Mouse (Mus musculus): ENCODE data around the gene Ubash3a. TPM values are rescaled to one million over a fixed set of nuclear protein-coding genes. Genes with fewer than 3 reads are reported as not detected.

Ubash3a gene
- polyA plus RNA-seq, 1 experiment from 2014 or later = 0.11 TPM

DNA sequence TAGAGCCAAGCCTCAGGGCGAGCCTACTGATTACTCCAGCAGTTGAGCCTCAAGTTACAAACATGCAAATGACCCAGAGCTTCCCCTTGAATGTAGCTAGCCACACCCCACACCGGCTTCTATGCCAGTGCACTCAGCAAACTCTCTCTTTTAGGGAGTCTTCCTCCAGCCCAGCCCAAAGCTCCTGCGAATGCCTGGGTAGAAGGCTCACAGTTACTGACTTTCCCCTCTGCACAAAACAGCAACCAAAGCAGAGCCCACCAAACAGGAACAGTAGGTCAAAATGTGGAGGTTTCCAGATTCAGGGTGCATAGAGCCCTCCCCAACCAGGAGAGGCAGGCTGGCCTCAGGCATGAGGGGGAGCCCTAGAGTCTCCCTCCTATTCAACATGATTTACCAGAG is 57.5 kb downstream of the Ubash3a start:
- ATAC-seq (replicated peaks; ENCODE audit: insufficient number of reproducible peaks, low FRiP score, low TSS enrichment, low read depth) = no peak
- no peaks in the 10 kb centered on the region for H3K36me3 ChIP-seq (replicated peaks; ENCODE audit: control insufficient read depth, insufficient read depth, low read depth, low read length)
- DNase-seq (ENCODE audit: low spot score) = peak; percentile 56
- no peak overlapping the region for H3K4me3 ChIP-seq (ENCODE audit: low read depth, low read length)
- no peaks in the 10 kb centered on the region for H3K9me3 ChIP-seq (replicated peaks; ENCODE audit: control insufficient read depth, low read length)
- H3K4me1 ChIP-seq (ENCODE audit: control insufficient read depth, insufficient read depth, low read length) = no peaks in the 10 kb centered on the region
- 7% methylated on average over 3 of the region's 3 CpGs for WGBS
- no peak overlapping the region for H3K4me2 ChIP-seq (ENCODE audit: low read depth, low read length)
- H3K27ac ChIP-seq (replicated peaks; ENCODE audit: low read depth, low read length) = no peak overlapping the region
- H3K9ac ChIP-seq (replicated peaks; ENCODE audit: low read length) = no peak overlapping the region
- no peaks in the 10 kb centered on the region for H3K27me3 ChIP-seq (ENCODE audit: control insufficient read depth, insufficient read depth, low read length)

DNA sequence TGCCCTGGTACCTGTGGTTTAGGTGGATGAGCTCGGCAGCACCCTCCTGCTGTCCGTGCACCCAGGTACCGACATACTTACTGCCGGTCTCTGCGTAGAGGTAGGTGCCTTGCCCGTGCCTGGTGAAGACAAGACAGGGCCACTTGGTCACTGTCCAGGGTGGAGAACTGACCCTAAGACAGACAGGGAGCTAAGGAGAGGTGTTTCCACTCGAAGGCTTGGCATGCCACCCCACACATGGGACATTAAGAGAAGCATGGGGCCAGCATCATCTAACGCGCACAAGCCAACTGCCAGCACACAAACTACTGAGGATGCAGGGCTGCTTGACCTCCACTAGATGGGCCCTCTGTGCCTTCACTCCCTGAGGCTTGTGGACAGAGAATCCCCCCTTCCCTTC is 58.2 kb downstream of the Ubash3a start:
- ATAC-seq (replicated peaks; ENCODE audit: insufficient number of reproducible peaks, low FRiP score, low TSS enrichment, low read depth) (no peak), DNase-seq (ENCODE audit: low spot score) (no peak)
- 92% methylated on average over 9 of the region's 9 CpGs for WGBS
- no peaks in the 10 kb centered on the region for H3K4me1 ChIP-seq (ENCODE audit: control insufficient read depth, insufficient read depth, low read length)
- no peaks in the 10 kb centered on the region for H3K9me3 ChIP-seq (replicated peaks; ENCODE audit: control insufficient read depth, low read length)
- no peak overlapping the region for H3K27ac ChIP-seq (replicated peaks; ENCODE audit: low read depth, low read length)
- no peak overlapping the region for H3K4me3 ChIP-seq (ENCODE audit: low read depth, low read length)
- H3K27me3 ChIP-seq (ENCODE audit: control insufficient read depth, insufficient read depth, low read length) = no peaks in the 10 kb centered on the region
- H3K36me3 ChIP-seq (replicated peaks; ENCODE audit: control insufficient read depth, insufficient read depth, low read depth, low read length) = no peaks in the 10 kb centered on the region
- no peak overlapping the region for H3K9ac ChIP-seq (replicated peaks; ENCODE audit: low read length)
- no peak overlapping the region for H3K4me2 ChIP-seq (ENCODE audit: low read depth, low read length)

GRCm38 (mm10) chr17:31266321-31266950 is 58.8 kb downstream of the Ubash3a start:
- Histone ChIP-seq H3K27me3 (ENCODE audit: control insufficient read depth, insufficient read depth, low read length) (no peaks in the 10 kb centered on the region), H3K4me2 (ENCODE audit: low read depth, low read length) (no peak overlapping the region), H3K4me3 (ENCODE audit: low read depth, low read length) (no peak overlapping the region), H3K36me3 (replicated peaks; ENCODE audit: control insufficient read depth, insufficient read depth, low read depth, low read length) (no peaks in the 10 kb centered on the region), H3K9ac (replicated peaks; ENCODE audit: low read length) (no peak overlapping the region), H3K9me3 (replicated peaks; ENCODE audit: control insufficient read depth, low read length) (no peaks in the 10 kb centered on the region), H3K4me1 (ENCODE audit: control insufficient read depth, insufficient read depth, low read length) (no peaks in the 10 kb centered on the region), H3K27ac (replicated peaks; ENCODE audit: low read depth, low read length) (no peak overlapping the region)
- no peak for DNase-seq (ENCODE audit: low spot score)
- WGBS = 90% methylated on average over 7 of the region's 7 CpGs
- ATAC-seq (replicated peaks; ENCODE audit: insufficient number of reproducible peaks, low FRiP score, low TSS enrichment, low read depth) = no peak

GRCm38 (mm10) chr17:31267138-31267537 is 59.5 kb downstream of the Ubash3a start:
- no peak overlapping the region for H3K4me2 ChIP-seq (ENCODE audit: low read depth, low read length)
- no peaks in the 10 kb centered on the region for H3K36me3 ChIP-seq (replicated peaks; ENCODE audit: control insufficient read depth, insufficient read depth, low read depth, low read length)
- 69% methylated on average over 4 of the region's 4 CpGs for WGBS
- H3K27ac ChIP-seq (replicated peaks; ENCODE audit: low read depth, low read length) = no peak overlapping the region
- H3K9me3 ChIP-seq (replicated peaks; ENCODE audit: control insufficient read depth, low read length) = no peaks in the 10 kb centered on the region
- no peak overlapping the region for H3K4me3 ChIP-seq (ENCODE audit: low read depth, low read length)
- no peak for ATAC-seq (replicated peaks; ENCODE audit: insufficient number of reproducible peaks, low FRiP score, low TSS enrichment, low read depth)
- H3K4me1 ChIP-seq (ENCODE audit: control insufficient read depth, insufficient read depth, low read length) = no peaks in the 10 kb centered on the region
- DNase-seq (ENCODE audit: low spot score) = no peak
- no peak overlapping the region for H3K9ac ChIP-seq (replicated peaks; ENCODE audit: low read length)
- no peaks in the 10 kb centered on the region for H3K27me3 ChIP-seq (ENCODE audit: control insufficient read depth, insufficient read depth, low read length)

GRCm38 (mm10) chr17:31267603-31268002 is 59.9 kb downstream of the Ubash3a start:
- WGBS = 77% methylated on average over 6 of the region's 6 CpGs
- H3K4me2 ChIP-seq (ENCODE audit: low read depth, low read length) = no peak overlapping the region
- DNase-seq (ENCODE audit: low spot score) = no peak

DNA sequence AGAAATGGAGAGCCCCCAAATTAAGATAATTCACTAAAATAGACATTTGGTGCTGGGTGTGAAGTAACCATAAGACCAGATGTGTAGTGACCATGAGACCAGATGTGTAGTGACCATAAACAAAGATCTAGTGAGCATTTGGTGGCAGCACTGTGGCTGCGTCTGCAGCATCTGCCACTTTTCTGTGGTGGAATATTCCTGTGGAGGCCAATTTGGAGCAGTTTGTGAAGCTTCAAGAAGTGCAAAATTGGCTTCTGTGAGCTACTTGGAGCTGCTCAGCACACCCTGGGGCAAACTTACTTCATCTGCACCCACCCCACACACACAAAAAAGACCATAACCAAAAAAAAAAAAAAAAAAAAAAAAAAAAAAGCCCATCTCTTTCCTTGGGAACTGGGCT is 60.3 kb downstream of the Ubash3a start:
- H3K9me3 ChIP-seq (replicated peaks; ENCODE audit: control insufficient read depth, low read length) = no peaks in the 10 kb centered on the region
- no peak overlapping the region for H3K27ac ChIP-seq (replicated peaks; ENCODE audit: low read depth, low read length)
- no peaks in the 10 kb centered on the region for H3K4me1 ChIP-seq (ENCODE audit: control insufficient read depth, insufficient read depth, low read length)
- no peaks in the 10 kb centered on the region for H3K27me3 ChIP-seq (ENCODE audit: control insufficient read depth, insufficient read depth, low read length)
- H3K9ac ChIP-seq (replicated peaks; ENCODE audit: low read length) = no peak overlapping the region
- H3K4me2 ChIP-seq (ENCODE audit: low read depth, low read length) = no peak overlapping the region
- no peak for DNase-seq (ENCODE audit: low spot score)
- H3K4me3 ChIP-seq (ENCODE audit: low read depth, low read length) = no peak overlapping the region
- ATAC-seq (replicated peaks; ENCODE audit: insufficient number of reproducible peaks, low FRiP score, low TSS enrichment, low read depth) = no peak
- WGBS = 85% methylated on average over 1 of the region's 1 CpGs
- no peaks in the 10 kb centered on the region for H3K36me3 ChIP-seq (replicated peaks; ENCODE audit: control insufficient read depth, insufficient read depth, low read depth, low read length)

More at GRCm38 (mm10) chr17:31267603-31268002, 59.9 kb downstream of the Ubash3a start:
- Histone ChIP-seq H3K27ac (replicated peaks; ENCODE audit: low read depth, low read length) (no peak overlapping the region), H3K9ac (replicated peaks; ENCODE audit: low read length) (no peak overlapping the region), H3K4me3 (ENCODE audit: low read depth, low read length) (no peak overlapping the region), H3K27me3 (ENCODE audit: control insufficient read depth, insufficient read depth, low read length) (no peaks in the 10 kb centered on the region), H3K4me1 (ENCODE audit: control insufficient read depth, insufficient read depth, low read length) (no peaks in the 10 kb centered on the region), H3K9me3 (replicated peaks; ENCODE audit: control insufficient read depth, low read length) (no peaks in the 10 kb centered on the region), H3K36me3 (replicated peaks; ENCODE audit: control insufficient read depth, insufficient read depth, low read depth, low read length) (no peaks in the 10 kb centered on the region)
- ATAC-seq (replicated peaks; ENCODE audit: insufficient number of reproducible peaks, low FRiP score, low TSS enrichment, low read depth) = no peak

DNA sequence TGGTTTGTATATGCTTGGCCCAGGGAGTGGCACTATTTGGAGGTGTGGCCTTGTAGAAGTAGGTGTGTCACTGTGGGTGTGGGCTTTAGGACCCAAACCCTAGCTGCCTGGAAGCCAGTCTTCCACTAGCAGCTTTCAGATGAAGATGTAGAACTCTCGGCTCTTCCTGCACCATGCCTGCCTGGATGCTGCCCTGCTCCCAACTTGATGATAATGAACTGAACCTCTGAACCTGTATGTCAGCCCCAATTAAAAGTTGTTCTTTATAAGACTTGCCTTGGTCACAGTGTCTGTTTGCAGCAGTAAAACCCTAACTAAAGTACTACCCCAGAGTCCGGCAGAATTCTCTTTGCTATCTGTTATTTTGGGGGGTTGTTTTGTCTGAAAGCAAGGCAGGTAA is 62.1 kb downstream of the Ubash3a start:
- Histone ChIP-seq H3K4me1 (ENCODE audit: control insufficient read depth, insufficient read depth, low read length) (no peaks in the 10 kb centered on the region), H3K36me3 (replicated peaks; ENCODE audit: control insufficient read depth, insufficient read depth, low read depth, low read length) (no peaks in the 10 kb centered on the region), H3K27ac (replicated peaks; ENCODE audit: low read depth, low read length) (no peak overlapping the region), H3K9ac (replicated peaks; ENCODE audit: low read length) (no peak overlapping the region), H3K27me3 (ENCODE audit: control insufficient read depth, insufficient read depth, low read length) (no peaks in the 10 kb centered on the region), H3K9me3 (replicated peaks; ENCODE audit: control insufficient read depth, low read length) (no peaks in the 10 kb centered on the region), H3K4me3 (ENCODE audit: low read depth, low read length) (no peak overlapping the region), H3K4me2 (ENCODE audit: low read depth, low read length) (no peak overlapping the region)
- 86% methylated on average over 2 of the region's 2 CpGs for WGBS
- DNase-seq (ENCODE audit: low spot score) = no peak
- no peak for ATAC-seq (replicated peaks; ENCODE audit: insufficient number of reproducible peaks, low FRiP score, low TSS enrichment, low read depth)

GRCm38 (mm10) chr17:31270246-31270645 is 62.6 kb downstream of the Ubash3a start:
- Histone ChIP-seq H3K36me3 (replicated peaks; ENCODE audit: control insufficient read depth, insufficient read depth, low read depth, low read length) (no peaks in the 10 kb centered on the region), H3K27me3 (ENCODE audit: control insufficient read depth, insufficient read depth, low read length) (no peaks in the 10 kb centered on the region), H3K4me2 (ENCODE audit: low read depth, low read length) (no peak overlapping the region), H3K9me3 (replicated peaks; ENCODE audit: control insufficient read depth, low read length) (no peaks in the 10 kb centered on the region), H3K9ac (replicated peaks; ENCODE audit: low read length) (no peak overlapping the region), H3K4me1 (ENCODE audit: control insufficient read depth, insufficient read depth, low read length) (no peaks in the 10 kb centered on the region), H3K4me3 (ENCODE audit: low read depth, low read length) (no peak overlapping the region), H3K27ac (replicated peaks; ENCODE audit: low read depth, low read length) (no peak overlapping the region)
- 84% methylated on average over 4 of the region's 4 CpGs for WGBS
- ATAC-seq (replicated peaks; ENCODE audit: insufficient number of reproducible peaks, low FRiP score, low TSS enrichment, low read depth) (no peak), DNase-seq (ENCODE audit: low spot score) (no peak)

Measured in embryonic facial prominence, embryonic 11.5 days (tissue).